Mouse (Mus musculus) ES-Bruce4 (cell line): Measurements from ENCODE around the gene Gm9837.

Experiments
- CTCF ChIP-seq: IDR thresholded peaks from one replicate; pipeline ENCODE4 v1.8.1; 2011; ENCODE audit warnings: low read depth, low read length
- EP300 ChIP-seq: IDR thresholded peaks from 2 replicates; pipeline ENCODE4 v1.6.1; 2011; ENCODE audit warnings: low read depth, low read length; ENCODE audit not compliant: insufficient read depth
- POLR2A ChIP-seq: IDR thresholded peaks from one replicate; pipeline ENCODE4 v1.8.1; 2011; ENCODE audit warnings: low read length; ENCODE audit not compliant: insufficient read depth

GRCm38 (mm10) chr11:53469294-53469967 lies 848 bp downstream of the Gm9837 start:
- TF ChIP-seq POLR2A (no peak), CTCF (no peak), EP300 (no peak)
